Comparison of ENCODE assay signal across 16 mouse cellular contexts in the genomic region with DNA sequence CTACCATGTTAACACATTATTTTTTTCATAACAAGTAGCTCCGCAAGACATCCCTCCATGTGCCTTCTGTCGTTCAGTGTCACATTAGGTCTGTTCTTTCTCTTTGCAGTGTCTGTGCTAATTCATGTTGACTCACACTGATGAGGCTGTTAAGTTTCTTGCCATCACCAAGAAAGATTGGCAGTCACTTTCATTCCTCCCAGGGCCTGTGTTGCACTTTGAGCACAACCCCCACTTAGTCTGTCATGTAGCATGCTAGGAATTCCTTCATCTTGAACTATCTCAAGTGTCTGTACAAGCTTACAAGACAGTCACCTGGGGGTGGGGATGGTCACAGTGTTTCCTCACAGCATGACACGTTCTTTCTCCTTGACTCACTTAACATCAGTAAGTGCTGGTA.
A peak's percentile ranks its signal among the peaks of the same experiment; 100 is the strongest.
DNase-seq lines count a peak whose midpoint lies in the region; ATAC-seq and TF ChIP-seq lines count a peak whose summit lies in the region.
"Had no signal": no experiment of that assay in that cellular context is flagged by ENCODE, and none has a peak within 500 bp of the region (broad histone marks: within the 10 kb centered on the region; RNA-seq: fewer than 3 reads in every experiment).

No protein-coding gene starts in this region.

- no peak overlapping the region for H3K4me2 ChIP-seq in heart, embryonic 11.5 days
- no peak overlapping the region for H3K4me2 ChIP-seq in lung, postnatal 0 days (replicated peaks; ENCODE audit: low read depth, low read length)
- H3K4me2 ChIP-seq: embryonic facial prominence, embryonic 12.5 days; liver, embryonic 11.5 days; lung, embryonic 15.5 days had no signal

- WGBS in heart, embryonic 11.5 days (ENCODE audit: insufficient replicate concordance) = 34% methylated on average over 3 of the region's 3 CpGs
- 57% methylated on average over 3 of the region's 3 CpGs for WGBS in lung, postnatal 0 days

- H3K27ac ChIP-seq in heart, embryonic 11.5 days (ENCODE audit: low read depth, low read length) = no peak overlapping the region
- H3K27ac ChIP-seq in lung, postnatal 0 days (ENCODE audit: low read length) = no peak overlapping the region
- H3K27ac ChIP-seq: embryonic facial prominence, embryonic 12.5 days; hindbrain, embryonic 10.5 days; lung, embryonic 15.5 days had no signal

- TF ChIP-seq EP300 in lung, postnatal 0 days (IDR thresholded peaks at IDR 0.05) = peak; percentile 83; the same call in 1 of the 2 replicates

- no peaks in the 10 kb centered on the region for H3K27me3 ChIP-seq in heart, embryonic 11.5 days (ENCODE audit: control insufficient read depth, insufficient read depth, low read length)
- H3K27me3 ChIP-seq in lung, postnatal 0 days (replicated peaks; ENCODE audit: insufficient read depth, low read length) = no peaks in the 10 kb centered on the region
- H3K27me3 ChIP-seq: embryonic facial prominence, embryonic 12.5 days; lung, embryonic 15.5 days had no signal

- no peak overlapping the region for H3K4me3 ChIP-seq in heart, embryonic 11.5 days (ENCODE audit: low read depth, low read length)
- no peak overlapping the region for H3K4me3 ChIP-seq in lung, postnatal 0 days (ENCODE audit: low read depth, low read length)
- H3K4me3 ChIP-seq: embryonic facial prominence, embryonic 12.5 days; hindbrain, embryonic 10.5 days; lung, embryonic 15.5 days had no signal

- peaks cover 6% of the 10 kb centered on the region; the same call in 1 of the 2 replicates for H3K4me1 ChIP-seq in heart, embryonic 11.5 days (ENCODE audit: control insufficient read depth, insufficient read depth, low read length)
- H3K4me1 ChIP-seq in lung, postnatal 0 days (ENCODE audit: insufficient read depth, low read depth, low read length) = no peaks in the 10 kb centered on the region
- H3K4me1 ChIP-seq: embryonic facial prominence, embryonic 12.5 days; hindbrain, embryonic 10.5 days; lung, embryonic 15.5 days had no signal

- no peaks in the 10 kb centered on the region for H3K9me3 ChIP-seq in heart, embryonic 11.5 days (replicated peaks; ENCODE audit: control insufficient read depth, low read length)
- no peaks in the 10 kb centered on the region for H3K9me3 ChIP-seq in lung, postnatal 0 days (ENCODE audit: low read length)
- H3K9me3 ChIP-seq: embryonic facial prominence, embryonic 12.5 days; hindbrain, embryonic 10.5 days; lung, embryonic 15.5 days had no signal

- no peak overlapping the region for H3K9ac ChIP-seq in heart, embryonic 11.5 days (ENCODE audit: low read depth, low read length)
- no peak overlapping the region for H3K9ac ChIP-seq in lung, postnatal 0 days (replicated peaks; ENCODE audit: low read depth)
- H3K9ac ChIP-seq: embryonic facial prominence, embryonic 12.5 days; lung, embryonic 15.5 days had no signal

- ATAC-seq in heart, embryonic 11.5 days (replicated peaks; ENCODE audit: insufficient number of reproducible peaks, low FRiP score, low TSS enrichment) = peak; percentile 68
- ATAC-seq in lung, postnatal 0 days = peak; percentile 86

- no peak for DNase-seq in heart, postnatal 4 days
- peak; percentile 8 for DNase-seq in retina, postnatal 1 day
- no peak for DNase-seq in retina, embryonic 14.5 days (ENCODE audit: low spot score)
- peak; percentile 47 for DNase-seq in lung, postnatal 0 days (ENCODE audit: low spot score)
- no peak for DNase-seq in kidney, postnatal 4 days
- no peak for DNase-seq in kidney, postnatal 36 days
- DNase-seq: cerebellum, postnatal 10 days; kidney, adult 18-20 months; kidney, postnatal 25 days; left cerebral cortex, postnatal 4 days; right cerebral cortex, postnatal 14 days had no signal

- no peaks in the 10 kb centered on the region for H3K36me3 ChIP-seq in heart, embryonic 11.5 days (ENCODE audit: control insufficient read depth, insufficient read depth, low read length)
- H3K36me3 ChIP-seq in lung, postnatal 0 days (ENCODE audit: insufficient read depth, low read length) = no peaks in the 10 kb centered on the region
- H3K36me3 ChIP-seq: embryonic facial prominence, embryonic 12.5 days; hindbrain, embryonic 10.5 days; lung, embryonic 15.5 days had no signal

- TF ChIP-seq CTCF in lung, postnatal 0 days (IDR thresholded peaks at IDR 0.05) = no peak

Comparison
In these comparisons a context has a peak if more than half of its experiments do, and no peak if none do; other contexts are left out.
1. DNase-seq: peak in retina, postnatal 1 day (single experiment) and lung, postnatal 0 days (single experiment); none in heart, postnatal 4 days (single experiment), retina, embryonic 14.5 days (single experiment), kidney, postnatal 4 days (0 of 2) and kidney, postnatal 36 days (0 of 2).